Mouse (Mus musculus) testis, adult 2 months (tissue): ENCODE measurements around the gene Tnk2.

Source experiments
- CTCF ChIP-seq: fragments of 200-500 bp; IDR thresholded peaks from 2 replicates; pipeline ENCODE4 v1.5.1; 2012; ENCODE audit warnings: low read depth, mild to moderate bottlenecking, inconsistent platforms, low read length, moderate library complexity; ENCODE audit not compliant: control insufficient read depth, insufficient read depth, insufficient replicate concordance
- POLR2A ChIP-seq: fragments of 200-500 bp; IDR thresholded peaks from 2 replicates; pipeline ENCODE4 v1.6.1; 2012; ENCODE audit warnings: low read depth, mild to moderate bottlenecking, inconsistent platforms, low read length, moderate library complexity; ENCODE audit not compliant: control insufficient read depth

GRCm38 (mm10) chr16:32647712-32648111 is 4.0 kb downstream of the Tnk2 start:
- TF ChIP-seq CTCF, result no peak
- TF ChIP-seq POLR2A, result no peak
